Mouse (Mus musculus) liver, embryonic 12.5 days (tissue): ENCODE data around the gene Knl1. TPM values are rescaled to one million over a fixed set of nuclear protein-coding genes. Genes with fewer than 3 reads are reported as not detected.
"Not testable (repeated sequence)": the region's sequence is repeated elsewhere in the genome, so short reads cannot be mapped to it uniquely, and the experiment has no call there.

ENCODE experiments used
- ATAC-seq: fragments of 200-750 bp; cut with Nextera tagmentation; 2 replicates; pipeline ENCODE4 v1.8.0; 2017; ENCODE audit warnings: moderate number of reproducible peaks, mild to moderate bottlenecking, moderate library complexity
- H3K27ac ChIP-seq: fragments of 300-500 bp; sonication (generic); 2 replicates; pipeline ENCODE4 v1.5.1; 2016; ENCODE audit warnings: mild to moderate bottlenecking
- H3K27me3 ChIP-seq: fragments of 300-500 bp; sonication (generic); replicated peaks from 2 replicates; pipeline ENCODE4 v1.6.1; 2016; ENCODE audit warnings: mild to moderate bottlenecking, moderate library complexity
- H3K36me3 ChIP-seq: fragments of 300-500 bp; sonication (generic); 2 replicates; pipeline ENCODE4 v1.6.1; 2016; ENCODE audit warnings: mild to moderate bottlenecking, moderate library complexity
- H3K4me1 ChIP-seq: fragments of 300-500 bp; sonication (generic); 2 replicates; pipeline ENCODE4 v1.6.1; 2016
- H3K4me2 ChIP-seq: fragments of 300-500 bp; sonication (generic); 2 replicates; pipeline ENCODE4 v1.6.1; 2016; ENCODE audit warnings: mild to moderate bottlenecking, moderate library complexity
- H3K4me3 ChIP-seq: fragments of 300-500 bp; sonication (generic); 2 replicates; pipeline ENCODE4 v1.5.1; 2016; ENCODE audit warnings: mild to moderate bottlenecking, moderate library complexity
- H3K9ac ChIP-seq: fragments of 300-500 bp; sonication (generic); 2 replicates; pipeline ENCODE4 v1.6.1; 2016; ENCODE audit warnings: mild to moderate bottlenecking, moderate library complexity
- H3K9me3 ChIP-seq: fragments of 300-500 bp; sonication (generic); replicated peaks from 2 replicates; pipeline ENCODE4 v1.6.1; 2016; ENCODE audit warnings: mild to moderate bottlenecking, moderate library complexity
- WGBS: fragments of 180-500 bp; shearing (Covaris S2); methylation state at CpG from one replicate; pipeline ENCODE4 v1.1.7; 2016; ENCODE audit not compliant: insufficient replicate concordance; 5-methylcytosine and 5-hydroxymethylcytosine counted together
- polyA plus RNA-seq: library from polyadenylated mRNA; unstranded; fragments of >200 nt; fragmentation: Nextera tagmentation; extraction: Ambion mirVana; gene quantifications from 2 replicates; pipeline ENCODE4 v1.2.1, GENCODE M21; 2016

Knl1 gene
- polyA plus RNA-seq: 72.9 and 78.2 TPM in 2 replicates

GRCm38 (mm10) chr2:119046649-119047611 is at the start of gene Knl1:
Gene Knl1 (plus strand): TSS chr2:119047119.
- peaks cover 14% of the 10 kb centered on the region for H3K36me3 ChIP-seq
- WGBS: under 1% methylated on average over 77 of the region's 77 CpGs
- peak within 1 kb of the TSS; percentile 73 for H3K4me2 ChIP-seq
- peak within 1 kb of the TSS; percentile 89 for H3K9ac ChIP-seq
- H3K27me3 ChIP-seq: no peaks in the 10 kb centered on the region
- no peaks in the 10 kb centered on the region for H3K9me3 ChIP-seq
- H3K4me1 ChIP-seq: peaks cover 41% of the 10 kb centered on the region
- peak; percentile 95 for ATAC-seq
- H3K4me3 ChIP-seq: peak within 1 kb of the TSS; percentile 92
- peak within 1 kb of the TSS; percentile 94 for H3K27ac ChIP-seq

GRCm38 (mm10) chr2:118998115-118998866 is 48.6 kb upstream of the Knl1 start:
- ATAC-seq: no peak
- peaks cover 71% of the 10 kb centered on the region for H3K27me3 ChIP-seq

GRCm38 (mm10) chr2:118999025-118999639 is 47.8 kb upstream of the Knl1 start:
- ATAC-seq: no peak
- peaks cover 65% of the 10 kb centered on the region for H3K27me3 ChIP-seq
- WGBS: 67% methylated on average over 3 of the region's 3 CpGs

More at GRCm38 (mm10) chr2:118998115-118998866, 48.6 kb upstream of the Knl1 start:
- Histone ChIP-seq H3K4me2 (no peak overlapping the region), H3K27ac (no peak overlapping the region), H3K9me3 (no peaks in the 10 kb centered on the region), H3K9ac (no peak overlapping the region), H3K4me1 (peaks cover 8% of the 10 kb centered on the region; the same call in 1 of the 2 replicates), H3K36me3 (no peaks in the 10 kb centered on the region), H3K4me3 (no peak overlapping the region)
- 54% methylated on average over 6 of the region's 6 CpGs for WGBS

GRCm38 (mm10) chr2:119006886-119007285 is 40.0 kb upstream of the Knl1 start:
- H3K27me3 ChIP-seq: peaks cover 18% of the 10 kb centered on the region; the same call in 1 of the 2 replicates
- ATAC-seq: no peak

More at GRCm38 (mm10) chr2:118999025-118999639, 47.8 kb upstream of the Knl1 start:
- Histone ChIP-seq H3K4me1 (peaks cover 8% of the 10 kb centered on the region; the same call in 1 of the 2 replicates), H3K4me3 (no peak overlapping the region), H3K27ac (no peak overlapping the region), H3K9ac (no peak overlapping the region), H3K9me3 (no peaks in the 10 kb centered on the region), H3K4me2 (no peak overlapping the region), H3K36me3 (no peaks in the 10 kb centered on the region)

GRCm38 (mm10) chr2:119009376-119009775 is 37.5 kb upstream of the Knl1 start:
- WGBS: 77% methylated on average over 2 of the region's 2 CpGs
- H3K4me1 ChIP-seq: no peaks in the 10 kb centered on the region
- no peak overlapping the region for H3K4me2 ChIP-seq
- no peak overlapping the region for H3K4me3 ChIP-seq
- H3K9ac ChIP-seq: no peak overlapping the region
- no peaks in the 10 kb centered on the region for H3K9me3 ChIP-seq
- H3K27ac ChIP-seq: no peak overlapping the region
- ATAC-seq: no peak
- H3K36me3 ChIP-seq: no peaks in the 10 kb centered on the region
- H3K27me3 ChIP-seq: peaks cover 18% of the 10 kb centered on the region; the same call in 1 of the 2 replicates

More at GRCm38 (mm10) chr2:119006886-119007285, 40.0 kb upstream of the Knl1 start:
- Histone ChIP-seq H3K27ac (no peak overlapping the region), H3K4me3 (no peak overlapping the region), H3K36me3 (no peaks in the 10 kb centered on the region), H3K9ac (no peak overlapping the region), H3K4me2 (no peak overlapping the region), H3K4me1 (no peaks in the 10 kb centered on the region), H3K9me3 (no peaks in the 10 kb centered on the region)
- 54% methylated on average over 7 of the region's 7 CpGs for WGBS

GRCm38 (mm10) chr2:119014989-119015388 is 31.9 kb upstream of the Knl1 start:
- H3K36me3 ChIP-seq: peaks cover 26% of the 10 kb centered on the region
- no peak overlapping the region for H3K4me2 ChIP-seq
- peaks cover 17% of the 10 kb centered on the region; the same call in 1 of the 2 replicates for H3K4me1 ChIP-seq
- 0 out of 2 replicates have a peak, but pooled peaks cover 3% of the 10 kb centered on the region for H3K27me3 ChIP-seq
- H3K27ac ChIP-seq: no peak overlapping the region
- ATAC-seq: no peak
- no peak overlapping the region for H3K9ac ChIP-seq
- WGBS: 45% methylated on average over 7 of the region's 7 CpGs
- H3K4me3 ChIP-seq: no peak overlapping the region
- peaks cover 5% of the 10 kb centered on the region for H3K9me3 ChIP-seq

- H3K36me3 ChIP-seq: peaks cover 33% of the 10 kb centered on the region
- no peak overlapping the region for H3K27ac ChIP-seq
- no peak overlapping the region for H3K9ac ChIP-seq
- peaks cover 17% of the 10 kb centered on the region; the same call in 1 of the 2 replicates for H3K4me1 ChIP-seq
- H3K27me3 ChIP-seq: 0 out of 2 replicates have a peak, but pooled peaks cover 3% of the 10 kb centered on the region
- 32% methylated on average over 12 of the region's 12 CpGs for WGBS
- peak overlapping the region; percentile 0; the same call in 1 of the 2 replicates for H3K4me2 ChIP-seq
- ATAC-seq: no peak
- no peak overlapping the region for H3K4me3 ChIP-seq
- H3K9me3 ChIP-seq: peaks cover 5% of the 10 kb centered on the region
Observed at GRCm38 (mm10) chr2:119015604-119016180, 31.2 kb upstream of the Knl1 start.

- WGBS: 54% methylated on average over 4 of the region's 4 CpGs
- not testable (repeated sequence) for ATAC-seq, H3K9me3 ChIP-seq, H3K9ac ChIP-seq, H3K27ac ChIP-seq, H3K4me3 ChIP-seq, H3K27me3 ChIP-seq, H3K4me2 ChIP-seq
- Histone ChIP-seq H3K36me3 (peaks cover 40% of the 10 kb centered on the region), H3K4me1 (peaks cover 17% of the 10 kb centered on the region; the same call in 1 of the 2 replicates)
Observed at GRCm38 (mm10) chr2:119016312-119016711, 30.6 kb upstream of the Knl1 start.

- H3K4me3 ChIP-seq: no peak overlapping the region
- 83% methylated on average over 3 of the region's 3 CpGs for WGBS
- H3K9ac ChIP-seq: no peak overlapping the region
- peaks cover 53% of the 10 kb centered on the region for H3K36me3 ChIP-seq
- peaks cover 17% of the 10 kb centered on the region; the same call in 1 of the 2 replicates for H3K4me1 ChIP-seq
- ATAC-seq: no peak
- no peak overlapping the region for H3K27ac ChIP-seq
- no peaks in the 10 kb centered on the region for H3K27me3 ChIP-seq
- H3K4me2 ChIP-seq: no peak overlapping the region
- H3K9me3 ChIP-seq: peaks cover 5% of the 10 kb centered on the region
Observed at GRCm38 (mm10) chr2:119017647-119018046, 29.3 kb upstream of the Knl1 start.

GRCm38 (mm10) chr2:119018391-119019122 is 28.4 kb upstream of the Knl1 start:
- Histone ChIP-seq H3K27me3 (no peaks in the 10 kb centered on the region), H3K36me3 (peaks cover 62% of the 10 kb centered on the region), H3K4me1 (peaks cover 22% of the 10 kb centered on the region), H3K4me2 (no peak overlapping the region), H3K9me3 (peaks cover 5% of the 10 kb centered on the region), H3K4me3 (no peak overlapping the region), H3K27ac (no peak overlapping the region), H3K9ac (no peak overlapping the region)
- 73% methylated on average over 22 of the region's 22 CpGs for WGBS
- no peak for ATAC-seq
